Mouse (Mus musculus): ENCODE data around the gene Ccl1.

GRCm38 (mm10) chr11:82182401-82182800 is 123.1 kb downstream of the Ccl1 start:
- TF ChIP-seq POLR2A (IDR thresholded peaks at IDR 0.05; ENCODE audit: insufficient read length, low read depth) (no peak), TCF12 (IDR thresholded peaks at IDR 0.05; ENCODE audit: insufficient read depth, poor library complexity, severe bottlenecking) (no peak), MYOG (IDR thresholded peaks at IDR 0.05; ENCODE audit: control insufficient read depth in 1 of 3, insufficient read depth in 1 of 3, insufficient read length in 2 of 3, low read depth in 2 of 3) (no peak), MYOD1 (IDR thresholded peaks at IDR 0.05; ENCODE audit: control insufficient read depth in 1 of 3, insufficient read length in 2 of 3, low read depth in 2 of 3) (no peak), MAX (IDR thresholded peaks at IDR 0.05; ENCODE audit: low read depth) (no peak), SRF (IDR thresholded peaks at IDR 0.05; ENCODE audit: control insufficient read depth, insufficient read length, low read depth) (no peak), TCF3 (IDR thresholded peaks at IDR 0.05; ENCODE audit: insufficient read length, low read depth) (no peak), CEBPB (IDR thresholded peaks at IDR 0.05; ENCODE audit: insufficient read depth, poor library complexity, severe bottlenecking) (no peak), POLR2AphosphoS2 (IDR thresholded peaks at IDR 0.05; ENCODE audit: insufficient read length, low read depth) (no peak), USF1 (IDR thresholded peaks at IDR 0.05; ENCODE audit: low read depth) (no peak)
